Mouse (Mus musculus) olfactory bulb, adult 2 months (tissue): ENCODE results near the gene Rnf220.

Source experiments
- CTCF ChIP-seq: fragments of 200-500 bp; IDR thresholded peaks from 2 replicates; pipeline ENCODE4 v1.5.1; 2012; ENCODE audit warnings: low read depth, mild to moderate bottlenecking, low read length, moderate library complexity; ENCODE audit not compliant: insufficient read depth
- POLR2A ChIP-seq: fragments of 200-500 bp; IDR thresholded peaks from 2 replicates; pipeline ENCODE4 v1.6.1; 2012; ENCODE audit warnings: mild to moderate bottlenecking, low read depth, low read length, moderate library complexity; ENCODE audit not compliant: insufficient read depth

DNA sequence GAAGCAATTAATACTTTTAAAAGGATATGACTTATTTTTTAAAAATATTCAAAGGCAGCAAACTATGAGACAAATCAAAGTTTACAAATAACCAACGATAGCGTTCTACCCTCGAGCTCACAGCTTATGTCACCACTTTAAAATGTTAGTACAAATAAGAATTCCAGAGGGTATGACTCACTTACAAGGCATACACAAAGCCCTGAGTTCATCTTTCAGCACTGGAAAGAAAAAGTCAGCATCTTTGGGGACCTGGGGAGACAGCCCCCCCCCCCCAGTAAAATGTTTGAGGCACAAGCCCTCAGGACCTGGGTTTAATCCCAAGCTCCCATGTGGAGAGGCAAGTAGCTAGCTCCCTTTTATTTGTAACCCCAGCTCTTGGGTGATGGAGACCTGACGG is 27.4 kb downstream of the Rnf220 start:
- TF ChIP-seq CTCF, result no peak
- TF ChIP-seq POLR2A, result no peak
